Mouse (Mus musculus) cerebellum, adult 9-10 months (tissue): ENCODE results near the gene Alpk3.

Experiments used
- DNase-seq: peaks from one replicate; pipeline ENCODE4 v3.0.0; 2022

The Alpk3 gene

DNA sequence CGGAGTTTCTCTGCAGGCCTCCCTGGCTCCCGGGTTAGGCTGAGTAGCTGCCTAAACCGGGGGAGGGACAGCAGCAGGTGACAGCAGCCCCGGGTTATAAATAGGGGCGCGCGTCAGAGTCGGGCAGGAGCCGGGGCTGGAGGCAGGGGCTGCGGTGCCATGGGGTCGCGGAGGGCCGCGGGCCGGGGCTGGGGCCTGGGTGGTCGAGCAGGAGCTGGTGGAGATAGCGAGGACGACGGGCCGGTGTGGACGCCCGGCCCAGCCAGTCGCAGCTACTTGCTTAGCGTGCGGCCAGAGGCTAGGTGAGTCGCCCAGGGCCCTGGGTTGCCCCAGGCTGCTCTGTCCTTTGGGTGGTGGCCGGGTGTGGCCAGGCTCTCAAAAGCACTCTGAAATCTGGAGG, at the start of gene Alpk3:
Alpk3 (plus strand) TSS at position 130 of the 400 bp plus-strand sequence.
- DNase-seq: no peak

DNA sequence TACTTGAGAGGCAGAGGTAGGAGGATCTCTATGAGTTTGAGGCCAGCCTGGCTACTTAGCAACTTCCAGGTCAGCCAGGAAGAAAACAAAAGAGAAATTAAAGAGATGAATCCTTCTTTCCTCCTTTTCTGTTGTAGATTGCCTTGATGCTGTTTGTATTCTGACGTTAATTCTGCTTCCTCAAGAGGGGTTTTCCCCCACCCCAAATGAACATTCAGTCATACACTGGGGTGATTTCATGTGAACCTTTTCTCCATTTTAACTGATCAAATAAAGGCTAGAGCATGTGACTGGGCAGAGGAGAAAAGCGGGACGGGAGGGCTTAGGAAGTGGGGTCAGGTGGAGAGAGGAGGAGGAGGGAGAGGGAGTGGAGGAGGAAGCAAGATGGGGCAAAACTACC, 49.1 kb upstream of the Alpk3 start:
- DNase-seq: no peak

GRCm38 (mm10) chr7:81011576-81011975, 45.8 kb upstream of the Alpk3 start:
- no peak for DNase-seq

- DNase-seq: no peak
Observed at GRCm38 (mm10) chr7:81020307-81020706, 37.1 kb upstream of the Alpk3 start.

- DNase-seq: no peak
Observed at GRCm38 (mm10) chr7:81022731-81023130, 34.7 kb upstream of the Alpk3 start.

DNA sequence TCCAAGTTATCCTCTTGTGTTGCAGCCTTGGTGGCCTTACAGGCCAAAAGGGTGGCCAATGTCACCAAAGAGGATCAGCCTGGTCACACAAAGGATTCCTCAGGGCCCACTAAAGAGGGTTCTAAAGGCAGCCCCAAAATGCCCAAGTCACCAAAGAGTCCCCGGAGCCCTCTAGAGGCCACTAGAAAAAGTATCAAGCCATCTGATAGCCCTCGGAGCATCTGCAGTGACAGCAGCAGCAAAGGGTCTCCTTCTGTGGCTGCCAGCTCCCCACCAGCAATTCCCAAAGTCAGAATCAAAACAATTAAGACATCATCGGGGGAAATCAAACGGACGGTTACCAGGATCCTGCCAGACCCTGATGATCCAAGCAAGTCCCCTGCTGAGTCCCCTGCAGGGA, 33.3 kb upstream of the Alpk3 start:
- peak; percentile 39 for DNase-seq

GRCm38 (mm10) chr7:81024651-81025050, 32.7 kb upstream of the Alpk3 start:
- DNase-seq: peak; percentile 58

GRCm38 (mm10) chr7:81025751-81026150, 31.6 kb upstream of the Alpk3 start:
- DNase-seq: no peak

DNA sequence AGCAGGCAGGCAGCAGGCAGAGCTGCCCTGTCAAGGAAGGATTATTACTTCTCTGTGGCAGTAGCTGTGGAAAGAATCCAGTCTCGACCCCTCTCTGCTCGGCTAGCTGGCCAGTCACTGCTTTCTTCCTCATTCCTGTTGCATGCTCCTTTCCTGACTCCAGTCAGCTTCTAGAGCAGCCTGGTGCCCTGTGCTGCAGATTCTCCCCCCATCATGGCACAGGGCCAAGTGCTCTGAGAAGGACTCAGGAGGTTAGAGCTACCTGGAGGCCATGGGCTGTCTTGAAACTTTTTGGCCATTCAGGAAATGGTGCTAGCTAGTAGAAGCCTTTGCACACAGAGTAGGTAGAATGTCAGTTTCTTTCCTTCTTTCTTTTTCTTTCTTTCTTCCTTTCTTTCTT, 17.7 kb upstream of the Alpk3 start:
- no peak for DNase-seq

GRCm38 (mm10) chr7:81043023-81043620, 14.3 kb upstream of the Alpk3 start:
- no peak for DNase-seq

DNA sequence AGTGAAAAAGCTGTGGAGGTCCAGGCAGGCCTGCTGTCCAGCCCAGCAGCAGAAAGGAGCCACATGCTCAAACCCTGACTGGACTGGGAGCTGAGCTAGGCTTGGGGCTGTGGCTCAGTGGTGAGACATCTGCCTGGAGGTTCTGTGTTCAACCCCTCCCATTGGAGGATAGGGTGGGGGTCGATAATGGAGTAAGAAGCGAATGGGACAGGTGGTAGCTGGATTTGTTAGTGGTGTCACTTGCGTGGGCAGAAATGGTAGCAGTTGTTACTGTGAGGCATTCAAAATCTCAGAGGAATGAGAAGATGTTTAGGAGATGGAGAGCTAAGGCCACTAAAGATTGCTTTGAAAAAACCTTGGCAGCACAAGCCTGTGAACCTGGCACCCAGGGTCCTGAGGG, 9.6 kb upstream of the Alpk3 start:
- no peak for DNase-seq

DNA sequence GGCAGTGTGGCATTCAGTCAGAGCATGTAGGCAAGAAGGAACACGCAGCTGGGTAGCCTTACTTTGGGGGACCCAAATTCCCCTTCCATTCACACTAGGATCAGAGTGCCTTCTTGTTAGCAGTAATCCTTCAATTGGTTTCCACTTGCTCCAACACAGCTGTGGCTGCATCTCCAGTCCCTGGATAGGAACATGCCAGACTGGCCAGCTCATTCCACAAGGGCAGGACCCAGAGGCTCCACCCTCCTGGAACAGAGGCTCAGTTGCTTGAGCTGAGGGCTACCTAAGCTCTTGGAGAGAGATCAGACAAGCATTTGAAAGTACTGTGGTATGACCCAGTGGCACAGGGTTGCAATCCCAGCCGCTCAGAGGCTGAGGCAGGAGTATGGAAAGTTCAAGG, 8.9 kb upstream of the Alpk3 start:
- no peak for DNase-seq

- DNase-seq: no peak
Observed at GRCm38 (mm10) chr7:81049966-81050365, 7.4 kb upstream of the Alpk3 start.

GRCm38 (mm10) chr7:81055709-81056370, 1.6 kb upstream of the Alpk3 start:
- no peak for DNase-seq

DNA sequence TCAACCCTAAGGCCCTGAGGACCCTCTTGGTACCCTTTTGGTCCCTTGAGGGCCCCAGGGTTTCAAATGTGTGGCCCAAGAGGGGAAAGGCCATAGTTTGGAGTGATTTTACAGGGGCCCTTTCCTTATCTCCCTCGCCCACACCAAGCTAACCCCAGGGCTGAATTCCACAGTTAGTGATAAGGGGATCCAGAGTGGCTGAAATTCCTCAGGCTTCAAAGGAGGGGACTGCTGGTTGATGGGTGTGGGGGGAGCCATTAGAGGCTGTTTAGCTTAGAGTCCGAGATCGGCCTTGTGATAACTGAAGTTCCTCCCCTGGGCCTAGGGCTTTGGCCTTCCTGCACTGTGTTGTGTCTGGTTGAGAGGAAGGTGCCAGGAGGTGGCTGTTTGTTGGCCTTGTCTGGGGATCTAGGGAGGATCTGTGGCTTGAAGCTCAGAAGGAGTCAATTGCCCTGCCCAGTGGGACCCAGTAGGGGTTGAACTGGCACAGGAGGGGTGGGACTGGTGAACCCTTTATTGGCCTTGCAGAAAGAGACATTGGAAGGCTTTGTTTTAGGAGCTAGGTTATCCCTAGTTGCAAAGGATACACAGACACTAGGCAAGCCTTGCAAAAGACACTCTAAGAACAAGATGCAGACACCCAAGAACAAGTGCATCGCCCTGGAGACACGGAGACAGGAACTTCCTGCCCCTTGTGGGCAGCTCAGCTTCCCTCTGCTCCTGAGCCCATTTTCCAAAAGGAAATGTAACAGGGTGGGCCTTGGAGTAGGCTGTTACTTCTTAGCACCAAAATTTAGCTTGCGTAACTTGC, 706 bp downstream of the Alpk3 start:
- DNase-seq: no peak

- no peak for DNase-seq
Observed at GRCm38 (mm10) chr7:81058712-81059154, 1.3 kb downstream of the Alpk3 start.

GRCm38 (mm10) chr7:81059388-81059787, 2.0 kb downstream of the Alpk3 start:
- DNase-seq: no peak

DNA sequence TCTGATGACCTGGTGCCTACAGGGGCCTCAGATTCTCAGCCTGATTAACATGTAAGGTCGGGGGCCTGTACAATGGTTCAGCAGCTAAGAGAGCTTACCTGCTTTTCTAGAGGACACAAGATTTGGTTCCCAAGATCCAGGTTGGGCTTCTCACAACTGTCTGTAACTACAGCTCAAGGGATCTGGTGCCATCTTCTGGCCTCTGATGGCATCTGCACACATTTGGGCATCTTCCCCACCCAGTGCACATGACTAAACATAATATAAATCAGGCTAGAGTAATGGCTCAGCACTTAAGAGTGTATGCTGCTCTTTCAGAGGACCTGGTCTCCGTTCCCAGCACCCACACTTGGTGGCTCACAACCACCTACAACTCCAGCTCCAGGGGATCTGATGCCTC, 3.5 kb downstream of the Alpk3 start:
- no peak for DNase-seq

DNA sequence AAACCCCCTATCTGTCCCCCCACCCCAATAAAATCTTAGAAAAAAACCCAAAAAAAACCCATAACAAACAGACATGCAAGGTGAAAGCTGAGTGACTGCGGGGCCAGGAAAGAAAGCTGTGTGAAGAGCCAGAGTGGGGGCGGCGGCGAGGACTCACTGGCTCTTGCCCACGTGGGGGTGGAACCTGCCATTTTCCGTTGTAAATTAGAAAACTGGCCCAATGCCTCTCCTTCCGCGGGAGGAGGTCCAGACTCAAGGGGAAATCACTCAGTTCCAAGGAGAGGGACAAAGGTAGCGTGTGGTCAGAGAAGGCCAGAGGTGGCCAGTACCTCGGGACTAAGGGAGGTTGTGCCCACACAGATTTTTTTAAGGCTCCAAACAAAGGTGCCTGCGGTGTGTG, 4.5 kb downstream of the Alpk3 start:
- DNase-seq: no peak

- DNase-seq: no peak
Observed at GRCm38 (mm10) chr7:81063332-81063731, 5.9 kb downstream of the Alpk3 start.

- DNase-seq: no peak
Observed at GRCm38 (mm10) chr7:81066714-81067113, 9.3 kb downstream of the Alpk3 start.

DNA sequence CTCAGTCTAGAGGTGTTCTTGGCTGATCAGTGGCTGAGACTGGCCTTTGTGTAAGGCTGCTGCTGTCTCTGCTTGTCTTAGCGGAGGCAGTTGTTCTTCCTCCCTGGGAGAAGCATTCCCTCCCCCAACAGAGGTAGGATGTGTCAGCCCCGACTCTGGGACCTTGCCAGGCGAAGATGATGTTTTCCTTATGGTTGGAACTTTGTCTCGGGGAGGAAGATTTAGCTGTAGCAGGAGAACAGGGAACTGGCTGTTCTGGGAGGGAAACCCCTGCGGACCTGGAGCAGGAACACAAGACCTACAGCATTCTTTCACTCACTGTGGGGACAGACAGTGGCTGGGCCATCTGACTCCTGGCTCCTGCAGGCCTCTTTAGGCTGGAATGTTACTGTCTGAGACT, 15.1 kb downstream of the Alpk3 start:
- no peak for DNase-seq

- no peak for DNase-seq
Observed at GRCm38 (mm10) chr7:81073273-81073672, 15.9 kb downstream of the Alpk3 start.

DNA sequence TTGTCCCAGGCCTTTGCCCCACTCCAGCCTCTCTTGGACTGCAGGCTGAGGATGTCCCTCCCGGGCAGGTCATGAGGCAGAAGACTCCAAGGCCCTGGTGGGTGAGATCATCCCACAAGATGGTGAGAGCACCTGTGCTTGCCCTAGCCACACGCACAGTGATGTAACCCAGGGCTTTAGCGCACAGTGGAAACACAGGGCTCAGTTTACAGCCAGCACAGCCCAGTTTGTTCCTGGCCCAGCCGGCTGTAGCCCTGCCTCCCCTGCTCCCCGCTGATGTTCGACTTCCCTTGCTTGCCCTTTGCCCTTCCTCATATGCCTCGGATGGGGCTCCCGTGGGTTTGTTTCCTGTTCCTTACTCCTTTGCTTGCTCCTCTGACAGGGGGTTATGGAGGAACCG, 17.1 kb downstream of the Alpk3 start:
- no peak for DNase-seq
